Mouse (Mus musculus) granulocyte monocyte progenitor cell, adult 5-6 weeks (primary cell): ENCODE data around the gene Gm11007. TPM values are rescaled to one million over a fixed set of nuclear protein-coding genes. Genes with fewer than 3 reads are reported as not detected.
"Not testable (repeated sequence)": the region's sequence is repeated elsewhere in the genome, so short reads cannot be mapped to it uniquely, and the experiment has no call there.

Source experiments
- ATAC-seq: replicated peaks from 2 replicates; pipeline ENCODE4 v1.8.0; 2016; ENCODE audit warnings: mild to moderate bottlenecking, moderate TSS enrichment, inconsistent platforms; ENCODE audit not compliant: poor library complexity, severe bottlenecking
- total RNA-seq, 2 experiments: library from RNA; stranded (forward) in 1 of 2; stranded (reverse) in 1 of 2; fragments of 200-712, 200-1000 nt in 1 of 2; fragments of >200 nt in 1 of 2; fragmentation: Nextera tagmentation in 1 of 2; gene quantifications; 2 replicates each; pipeline ENCODE4 v1.2.3; 2014 to 2017

Gm11007 gene
- total RNA-seq (2014; fragmentation: Nextera tagmentation) (0.21 TPM in 1 of 2 replicates, not detected in the other), total RNA-seq (2017) (0.13 TPM in 1 of 2 replicates, not detected in the other)

DNA sequence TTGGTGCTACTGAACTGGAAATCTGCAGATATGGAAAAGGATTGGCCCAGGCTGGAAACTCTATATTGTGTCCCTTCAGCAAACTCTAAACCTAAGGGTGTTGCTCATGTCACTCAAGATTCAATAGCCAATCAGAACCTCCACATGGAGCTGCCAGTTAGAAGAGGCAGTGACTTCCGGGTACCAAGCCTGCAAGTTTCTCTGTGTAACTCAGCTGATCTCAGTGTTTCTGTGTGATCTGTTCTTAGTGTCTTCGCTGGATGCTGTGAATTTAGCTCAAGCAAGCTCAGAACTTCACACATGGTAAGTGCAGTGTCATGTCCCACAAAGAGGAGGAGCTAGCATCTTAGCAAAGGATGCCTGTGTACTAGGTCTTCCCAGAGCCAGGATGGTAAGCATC, at the start of gene Gm11007:
Gene Gm11007, plus strand, starts transcription at position 301 of the 400 bp plus-strand sequence.
- ATAC-seq: not testable (repeated sequence)

Other genes starting within 250 kb of the Gm11007 start
- 8.3 TPM in 1 of 2 replicates, not detected in the other for gene Gm4724, start 208.2 kb upstream of the Gm11007 start, total RNA-seq (2014; fragmentation: Nextera tagmentation)
- gene Gm4724, start 208.2 kb upstream of the Gm11007 start, total RNA-seq (2017): 7.0 and 24.2 TPM in 2 replicates
- gene Zfp965, start 174.0 kb upstream of the Gm11007 start, total RNA-seq (2014; fragmentation: Nextera tagmentation): 4.3 and 8.7 TPM in 2 replicates
- gene Zfp965, start 174.0 kb upstream of the Gm11007 start, total RNA-seq (2017): 22.3 and 23.7 TPM in 2 replicates
- gene Zfp969, start 59.7 kb downstream of the Gm11007 start, total RNA-seq (2014; fragmentation: Nextera tagmentation): 28.7 TPM in 1 of 2 replicates, not detected in the other
- 1.5 TPM in 1 of 2 replicates, not detected in the other for gene Zfp969, start 59.7 kb downstream of the Gm11007 start, total RNA-seq (2017)
- 0.21 TPM in 1 of 2 replicates, not detected in the other for gene Gm2007, start 97.6 kb downstream of the Gm11007 start, total RNA-seq (2014; fragmentation: Nextera tagmentation)
- 0.13 TPM in 1 of 2 replicates, not detected in the other for gene Gm2007, start 97.6 kb downstream of the Gm11007 start, total RNA-seq (2017)
- 1.9 and 12.1 TPM in 2 replicates for gene Gm14288, start 157.1 kb downstream of the Gm11007 start, total RNA-seq (2014; fragmentation: Nextera tagmentation)
- gene Gm14288, start 157.1 kb downstream of the Gm11007 start, total RNA-seq (2017): 0.26 and 18.4 TPM in 2 replicates
- gene Gm6710, start 225.2 kb downstream of the Gm11007 start, total RNA-seq (2014; fragmentation: Nextera tagmentation): 11.2 and 23.8 TPM in 2 replicates
- 6.6 and 9.7 TPM in 2 replicates for gene Gm6710, start 225.2 kb downstream of the Gm11007 start, total RNA-seq (2017)